Mouse (Mus musculus): Measurements from ENCODE around the gene Zbtb49. TPM values are rescaled to one million over a fixed set of nuclear protein-coding genes. Genes with fewer than 3 reads are reported as not detected.

The Zbtb49 gene
- polyA plus RNA-seq, 1 experiment from 2014 or later: 3.3 TPM

DNA sequence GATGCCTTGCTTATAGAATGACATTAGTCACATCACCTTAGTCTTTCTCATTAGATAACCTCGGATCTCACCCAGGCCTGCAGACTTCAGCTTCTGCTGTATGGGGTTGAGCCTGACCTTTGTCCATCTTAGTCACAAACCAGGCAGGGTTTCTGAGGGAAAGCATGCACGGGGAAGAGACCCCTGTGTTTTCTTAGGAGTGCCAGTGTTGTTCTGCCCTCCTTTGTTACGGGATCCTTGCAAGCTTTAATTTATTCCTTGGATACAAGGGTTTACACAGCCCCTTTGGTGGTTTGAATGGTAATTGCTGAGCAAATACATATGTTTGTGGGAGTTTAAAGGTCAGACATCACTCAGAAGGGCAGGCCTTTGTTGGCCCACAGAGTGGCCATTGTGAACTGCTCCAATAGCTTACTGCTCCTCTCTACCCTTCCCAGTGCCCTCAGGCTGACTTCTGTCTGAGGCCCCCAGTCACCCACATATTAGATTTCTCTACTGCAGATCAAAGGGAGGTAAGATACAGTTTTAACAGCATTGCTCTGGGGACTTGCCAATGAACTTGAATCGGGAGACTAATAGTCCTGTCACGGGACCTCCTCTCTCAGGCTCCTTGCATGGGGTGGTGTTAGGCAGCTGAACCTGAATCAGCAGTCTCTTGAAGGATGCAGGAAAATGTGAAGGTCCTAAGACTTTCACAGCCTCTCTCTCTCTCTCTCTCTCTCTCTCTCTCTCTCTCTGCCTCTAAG is 20.6 kb upstream of the Zbtb49 start:
- WGBS (ENCODE audit: insufficient replicate concordance): 52% methylated on average over 5 of the region's 5 CpGs
- no peak for DNase-seq

GRCm38 (mm10) chr5:38236627-38237026 is 16.4 kb upstream of the Zbtb49 start:
- no peaks in the 10 kb centered on the region for H3K9me3 ChIP-seq (replicated peaks)
- H3K9ac ChIP-seq: no peak overlapping the region
- ATAC-seq (ENCODE audit: low read depth) (no peak), DNase-seq (no peak)
- WGBS (ENCODE audit: insufficient replicate concordance): 83% methylated on average over 2 of the region's 2 CpGs
- H3K4me1 ChIP-seq (replicated peaks): 0 out of 2 replicates have a peak, but pooled peaks cover 2% of the 10 kb centered on the region
- no peak overlapping the region for H3K27ac ChIP-seq
- H3K27me3 ChIP-seq: no peaks in the 10 kb centered on the region
- H3K4me2 ChIP-seq: no peak overlapping the region
- peaks cover 50% of the 10 kb centered on the region for H3K36me3 ChIP-seq
- no peak overlapping the region for H3K4me3 ChIP-seq (replicated peaks)

More for the DNA sequence above, 20.6 kb upstream of the Zbtb49 start:
- ATAC-seq (ENCODE audit: low read depth): peak; percentile 50; the same call in 1 of the 2 replicates
- H3K4me3 ChIP-seq (replicated peaks): no peak overlapping the region
- no peak overlapping the region for H3K27ac ChIP-seq
- no peak overlapping the region for H3K9ac ChIP-seq
- no peak overlapping the region for H3K4me2 ChIP-seq
- no peaks in the 10 kb centered on the region for H3K27me3 ChIP-seq
- H3K4me1 ChIP-seq (replicated peaks): 0 out of 2 replicates have a peak, but pooled peaks cover 2% of the 10 kb centered on the region
- peaks cover 11% of the 10 kb centered on the region for H3K36me3 ChIP-seq
- H3K9me3 ChIP-seq (replicated peaks): no peaks in the 10 kb centered on the region

DNA sequence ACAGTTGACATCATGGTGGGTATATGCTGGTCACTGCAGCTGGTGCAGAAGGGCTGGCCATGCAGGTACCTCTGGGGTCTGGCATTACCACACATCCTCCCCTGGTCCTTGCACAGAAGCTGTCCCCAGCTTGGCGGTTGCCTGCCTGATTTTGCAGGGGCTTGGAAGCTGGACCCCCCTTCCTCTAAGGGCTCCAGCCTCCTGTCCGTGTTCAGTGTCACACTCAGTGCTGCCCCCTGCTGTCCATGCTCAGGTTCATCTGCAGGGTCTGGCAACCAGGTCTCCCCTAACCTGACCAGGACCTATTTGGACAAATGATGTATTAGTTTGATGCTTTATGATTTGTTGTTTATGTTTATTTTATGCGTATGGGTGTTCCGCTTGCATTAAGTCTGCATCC is 15.2 kb upstream of the Zbtb49 start:
- H3K4me1 ChIP-seq (replicated peaks): no peaks in the 10 kb centered on the region
- H3K9ac ChIP-seq: no peak overlapping the region
- H3K27ac ChIP-seq: no peak overlapping the region
- no peaks in the 10 kb centered on the region for H3K27me3 ChIP-seq
- H3K36me3 ChIP-seq: peaks cover 62% of the 10 kb centered on the region
- no peaks in the 10 kb centered on the region for H3K9me3 ChIP-seq (replicated peaks)
- H3K4me3 ChIP-seq (replicated peaks): no peak overlapping the region
- no peak overlapping the region for H3K4me2 ChIP-seq
- ATAC-seq (ENCODE audit: low read depth) (no peak), DNase-seq (peak; percentile 23)
- WGBS (ENCODE audit: insufficient replicate concordance): 59% methylated on average over 4 of the region's 4 CpGs

GRCm38 (mm10) chr5:38219771-38220307 is 418 bp downstream of the Zbtb49 start:
- no peaks in the 10 kb centered on the region for H3K9me3 ChIP-seq (replicated peaks)
- peaks cover 37% of the 10 kb centered on the region for H3K36me3 ChIP-seq
- WGBS (ENCODE audit: insufficient replicate concordance): under 1% methylated on average over 28 of the region's 35 CpGs
- no peak for DNase-seq
- H3K27ac ChIP-seq: peak overlapping the region; percentile 72
- H3K4me1 ChIP-seq (replicated peaks): peaks cover 37% of the 10 kb centered on the region
- H3K4me2 ChIP-seq: peak overlapping the region; percentile 94
- peak overlapping the region; percentile 86 for H3K4me3 ChIP-seq (replicated peaks)
- H3K27me3 ChIP-seq: no peaks in the 10 kb centered on the region
- peak; percentile 73; the same call in 1 of the 2 replicates for ATAC-seq (ENCODE audit: low read depth)
- peak overlapping the region; percentile 86 for H3K9ac ChIP-seq

GRCm38 (mm10) chr5:38213009-38213408 is 7.2 kb downstream of the Zbtb49 start:
- Histone ChIP-seq H3K4me1 (replicated peaks) (peaks cover 7% of the 10 kb centered on the region; the same call in 1 of the 2 replicates), H3K27me3 (no peaks in the 10 kb centered on the region), H3K27ac (no peak overlapping the region), H3K4me3 (replicated peaks) (no peak overlapping the region), H3K36me3 (peaks cover 38% of the 10 kb centered on the region), H3K9ac (no peak overlapping the region), H3K9me3 (replicated peaks) (no peaks in the 10 kb centered on the region), H3K4me2 (no peak overlapping the region)
- DNase-seq (no peak), ATAC-seq (ENCODE audit: low read depth) (no peak)
- 80% methylated on average over 6 of the region's 6 CpGs for WGBS (ENCODE audit: insufficient replicate concordance)

DNA sequence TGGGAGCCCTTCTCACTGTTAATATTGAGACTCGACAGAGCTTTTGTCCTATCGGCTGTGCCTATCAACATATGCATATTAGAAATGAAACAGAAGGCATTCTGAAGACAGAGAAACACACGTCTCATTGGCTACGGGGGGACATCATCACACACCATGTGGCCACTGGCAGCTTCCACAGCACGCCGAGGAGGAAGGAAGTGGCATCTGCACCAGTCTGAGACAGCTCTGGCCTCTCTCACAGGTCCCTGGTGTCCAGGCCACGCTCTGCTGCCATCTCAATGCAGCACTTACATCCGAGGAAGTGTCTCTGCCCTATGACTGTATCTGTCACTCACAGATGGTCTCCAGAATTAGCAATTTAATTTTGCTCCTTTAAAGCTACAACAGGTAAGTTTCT is 8.6 kb downstream of the Zbtb49 start:
- Histone ChIP-seq H3K4me2 (no peak overlapping the region), H3K4me3 (replicated peaks) (no peak overlapping the region), H3K4me1 (replicated peaks) (peaks cover 7% of the 10 kb centered on the region; the same call in 1 of the 2 replicates), H3K27me3 (no peaks in the 10 kb centered on the region), H3K27ac (no peak overlapping the region), H3K9ac (no peak overlapping the region), H3K36me3 (peaks cover 38% of the 10 kb centered on the region), H3K9me3 (replicated peaks) (no peaks in the 10 kb centered on the region)
- DNase-seq (no peak), ATAC-seq (ENCODE audit: low read depth) (no peak)
- WGBS (ENCODE audit: insufficient replicate concordance): 66% methylated on average over 8 of the region's 8 CpGs

GRCm38 (mm10) chr5:38208985-38209384 is 11.3 kb downstream of the Zbtb49 start:
- H3K9me3 ChIP-seq (replicated peaks): no peaks in the 10 kb centered on the region
- DNase-seq (no peak), ATAC-seq (ENCODE audit: low read depth) (no peak)
- no peak overlapping the region for H3K9ac ChIP-seq
- 32% methylated on average over 8 of the region's 8 CpGs for WGBS (ENCODE audit: insufficient replicate concordance)
- no peaks in the 10 kb centered on the region for H3K27me3 ChIP-seq
- no peak overlapping the region for H3K4me2 ChIP-seq
- H3K27ac ChIP-seq: no peak overlapping the region
- no peak overlapping the region for H3K4me3 ChIP-seq (replicated peaks)
- H3K36me3 ChIP-seq: peaks cover 36% of the 10 kb centered on the region
- H3K4me1 ChIP-seq (replicated peaks): peaks cover 14% of the 10 kb centered on the region; the same call in 1 of the 2 replicates

- H3K4me3 ChIP-seq (replicated peaks): no peak overlapping the region
- H3K4me1 ChIP-seq (replicated peaks): peaks cover 14% of the 10 kb centered on the region; the same call in 1 of the 2 replicates
- no peak overlapping the region for H3K9ac ChIP-seq
- H3K9me3 ChIP-seq (replicated peaks): no peaks in the 10 kb centered on the region
- no peaks in the 10 kb centered on the region for H3K27me3 ChIP-seq
- H3K4me2 ChIP-seq: no peak overlapping the region
- DNase-seq (no peak), ATAC-seq (ENCODE audit: low read depth) (no peak)
- peaks cover 51% of the 10 kb centered on the region for H3K36me3 ChIP-seq
- WGBS (ENCODE audit: insufficient replicate concordance): 64% methylated on average over 7 of the region's 7 CpGs
- no peak overlapping the region for H3K27ac ChIP-seq
Measured at GRCm38 (mm10) chr5:38205303-38205726, 14.9 kb downstream of the Zbtb49 start.

- ATAC-seq (ENCODE audit: low read depth) (no peak), DNase-seq (no peak)
- Histone ChIP-seq H3K4me3 (replicated peaks) (no peak overlapping the region), H3K4me2 (no peak overlapping the region), H3K27me3 (no peaks in the 10 kb centered on the region), H3K4me1 (replicated peaks) (no peaks in the 10 kb centered on the region), H3K27ac (no peak overlapping the region), H3K9ac (no peak overlapping the region), H3K9me3 (replicated peaks) (no peaks in the 10 kb centered on the region), H3K36me3 (peaks cover 48% of the 10 kb centered on the region)
- WGBS (ENCODE audit: insufficient replicate concordance): 80% methylated on average over 2 of the region's 2 CpGs
Measured at GRCm38 (mm10) chr5:38199686-38200085, 20.6 kb downstream of the Zbtb49 start.

GRCm38 (mm10) chr5:38197482-38197823 is 22.8 kb downstream of the Zbtb49 start:
- Histone ChIP-seq H3K9ac (no peak overlapping the region), H3K27me3 (no peaks in the 10 kb centered on the region), H3K4me1 (replicated peaks) (no peaks in the 10 kb centered on the region), H3K4me2 (no peak overlapping the region), H3K27ac (no peak overlapping the region), H3K36me3 (peaks cover 25% of the 10 kb centered on the region), H3K4me3 (replicated peaks) (no peak overlapping the region), H3K9me3 (replicated peaks) (no peaks in the 10 kb centered on the region)
- ATAC-seq (ENCODE audit: low read depth): no peak
- peak; percentile 38 for DNase-seq
- 22% methylated on average over 7 of the region's 7 CpGs for WGBS (ENCODE audit: insufficient replicate concordance)

DNA sequence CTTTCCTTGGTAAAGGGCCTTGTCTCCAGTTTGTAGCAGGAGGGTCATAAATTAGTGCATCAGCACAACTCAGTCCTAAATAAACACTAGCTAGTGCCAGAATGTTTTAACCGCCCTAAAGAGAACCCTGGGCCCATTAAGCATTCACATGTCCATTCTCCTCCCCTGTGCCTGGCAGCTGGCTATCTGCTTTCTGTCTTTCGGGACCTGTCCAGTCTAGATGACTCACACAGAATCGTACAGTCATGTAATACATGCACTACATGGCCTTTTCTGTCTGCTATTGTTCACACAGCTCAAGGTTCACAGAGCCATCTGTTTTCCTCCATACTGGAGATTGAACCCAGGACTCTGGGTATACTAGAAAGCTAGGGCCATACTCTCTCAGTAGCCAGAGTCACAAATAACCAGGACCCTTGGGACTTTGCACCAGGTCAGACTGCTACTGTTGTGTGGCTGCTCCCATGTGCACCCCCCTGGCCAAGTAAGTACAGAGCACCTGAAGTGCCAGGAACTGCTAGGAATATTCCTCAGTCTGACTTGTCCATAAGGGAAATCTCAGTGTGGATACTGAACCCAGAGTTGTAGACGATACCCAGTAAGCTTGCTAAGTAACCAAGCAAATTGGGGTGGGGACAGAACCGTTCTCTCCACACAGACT is 23.3 kb downstream of the Zbtb49 start:
- 60% methylated on average over 5 of the region's 5 CpGs for WGBS (ENCODE audit: insufficient replicate concordance)
- Histone ChIP-seq H3K9me3 (replicated peaks) (no peaks in the 10 kb centered on the region), H3K4me2 (no peak overlapping the region), H3K27ac (no peak overlapping the region), H3K36me3 (peaks cover 21% of the 10 kb centered on the region), H3K4me1 (replicated peaks) (no peaks in the 10 kb centered on the region), H3K4me3 (replicated peaks) (no peak overlapping the region), H3K9ac (no peak overlapping the region), H3K27me3 (no peaks in the 10 kb centered on the region)
- DNase-seq (no peak), ATAC-seq (ENCODE audit: low read depth) (no peak)
